Mouse (Mus musculus) cerebellum, postnatal 36 days (tissue): Measurements from ENCODE around the gene Kcnk2.
"Not testable (repeated sequence)": the region's sequence is repeated elsewhere in the genome, so short reads cannot be mapped to it uniquely, and the experiment has no call there.

ENCODE experiments used
- DNase-seq, 2 experiments: peaks; one replicate each; pipeline ENCODE4 v3.0.0; 2021 to 2022; ENCODE audit warnings: mixed read lengths in 2 of 2

Gene Kcnk2

GRCm38 (mm10) chr1:189342416-189343104 lies 59.5 kb downstream of the Kcnk2 start:
- DNase-seq, result peak; percentile 4 to 15

GRCm38 (mm10) chr1:189341381-189341917 lies 60.6 kb downstream of the Kcnk2 start:
- DNase-seq, result no peak

GRCm38 (mm10) chr1:189315896-189316295 lies 86.2 kb downstream of the Kcnk2 start:
- no peak for DNase-seq

GRCm38 (mm10) chr1:189314495-189314894 lies 87.6 kb downstream of the Kcnk2 start:
- no peak for DNase-seq

GRCm38 (mm10) chr1:189313750-189314149 lies 88.3 kb downstream of the Kcnk2 start:
- no peak for DNase-seq

- no peak for DNase-seq
Observed at GRCm38 (mm10) chr1:189310145-189310544, 91.9 kb downstream of the Kcnk2 start.

- DNase-seq, result no peak
Observed at GRCm38 (mm10) chr1:189304988-189305522, 97.0 kb downstream of the Kcnk2 start.

GRCm38 (mm10) chr1:189303001-189303400 lies 99.1 kb downstream of the Kcnk2 start:
- no peak for DNase-seq

- no peak for DNase-seq
Observed at GRCm38 (mm10) chr1:189293679-189294406, 108.2 kb downstream of the Kcnk2 start.

- DNase-seq, result no peak
Observed at GRCm38 (mm10) chr1:189290885-189291284, 111.2 kb downstream of the Kcnk2 start.

GRCm38 (mm10) chr1:189288948-189289347 lies 113.1 kb downstream of the Kcnk2 start:
- no peak for DNase-seq

GRCm38 (mm10) chr1:189272281-189272680 lies 129.8 kb downstream of the Kcnk2 start:
- no peak for DNase-seq

- no peak for DNase-seq
Observed at GRCm38 (mm10) chr1:189253631-189254030, 148.4 kb downstream of the Kcnk2 start.

- DNase-seq, result no peak
Observed at GRCm38 (mm10) chr1:189253207-189253606, 148.9 kb downstream of the Kcnk2 start.

- not testable (repeated sequence) for DNase-seq
Observed at GRCm38 (mm10) chr1:189243206-189243605, 158.9 kb downstream of the Kcnk2 start.

- DNase-seq, result no peak
Observed at GRCm38 (mm10) chr1:189235261-189235660, 166.8 kb downstream of the Kcnk2 start.

GRCm38 (mm10) chr1:189232829-189233228 lies 169.2 kb downstream of the Kcnk2 start:
- DNase-seq, result no peak

- DNase-seq, result peak; percentile 9 to 13
Observed at GRCm38 (mm10) chr1:189228222-189229084, 173.6 kb downstream of the Kcnk2 start.

- no peak for DNase-seq
Observed at GRCm38 (mm10) chr1:189227479-189227878, 174.6 kb downstream of the Kcnk2 start.

GRCm38 (mm10) chr1:189219051-189219450 lies 183.0 kb downstream of the Kcnk2 start:
- peak in 1 of 2 experiments; percentile 8 for DNase-seq

- DNase-seq, result peak; percentile 60
Observed at GRCm38 (mm10) chr1:189217751-189218564, 184.1 kb downstream of the Kcnk2 start.

- no peak for DNase-seq
Observed at GRCm38 (mm10) chr1:189215131-189215530, 186.9 kb downstream of the Kcnk2 start.
